Mouse (Mus musculus): Measurements from ENCODE around the gene Ccl20.

The Ccl20 gene

DNA sequence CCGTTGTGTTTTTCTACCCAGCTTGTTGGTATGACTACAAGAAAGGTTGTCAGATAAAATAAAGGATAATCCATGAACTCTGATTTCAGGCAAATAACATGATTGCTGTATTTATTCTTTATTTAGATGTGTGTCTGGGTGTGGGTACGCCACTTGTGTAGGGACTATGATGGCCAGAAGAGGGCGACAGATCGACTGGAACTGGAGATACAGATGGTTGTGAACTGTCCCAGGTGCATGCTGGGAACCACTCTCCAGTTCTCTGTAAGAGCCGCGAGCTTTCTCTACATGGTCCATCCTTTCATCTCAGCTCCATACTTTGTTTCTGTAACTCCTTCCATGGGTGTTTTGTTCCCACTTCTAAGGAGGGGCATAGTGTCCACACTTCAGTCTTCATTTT, 22.2 kb downstream of the Ccl20 start:
- DNase-seq (ENCODE audit: extremely low spot score), result no peak

DNA sequence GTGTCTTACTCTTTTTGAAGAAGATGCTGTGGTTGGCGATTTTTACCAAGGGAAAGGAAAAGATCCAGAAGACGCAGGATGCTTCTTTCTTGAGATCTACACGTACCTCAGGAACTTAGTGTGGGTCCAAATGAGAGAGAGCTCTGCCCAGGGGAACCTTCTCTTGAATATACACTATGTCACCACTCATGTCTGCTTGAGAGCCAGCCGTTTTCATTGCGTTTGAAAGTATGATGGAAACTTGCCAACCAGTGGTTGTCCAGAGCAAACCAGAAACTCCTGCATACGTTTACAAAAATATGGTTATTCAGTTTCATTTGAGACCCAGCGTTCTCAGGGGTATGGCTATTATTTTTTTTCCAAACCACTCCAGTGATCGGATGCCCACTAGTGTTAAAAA, 24.9 kb downstream of the Ccl20 start:
- no peak for DNase-seq (ENCODE audit: extremely low spot score)

DNA sequence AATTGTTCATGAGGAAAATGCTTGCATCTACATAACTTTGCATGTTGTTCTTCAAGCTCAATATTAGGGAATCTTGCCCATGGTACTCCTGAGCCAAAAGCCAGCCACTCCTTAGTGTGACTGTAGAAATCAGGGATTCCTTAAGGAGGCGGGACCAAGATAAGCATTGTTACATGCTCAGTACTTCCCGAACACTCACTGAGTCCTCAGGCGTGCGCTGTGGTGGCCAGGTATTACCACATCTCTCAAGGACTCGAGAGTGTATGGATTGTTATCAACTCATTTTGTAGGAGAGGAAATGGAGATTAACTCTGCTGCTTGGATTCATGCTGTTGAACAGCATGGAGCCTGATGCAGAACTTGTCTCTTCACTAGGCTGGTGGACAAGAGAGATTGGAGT, 25.5 kb downstream of the Ccl20 start:
- DNase-seq (ENCODE audit: extremely low spot score), result no peak

DNA sequence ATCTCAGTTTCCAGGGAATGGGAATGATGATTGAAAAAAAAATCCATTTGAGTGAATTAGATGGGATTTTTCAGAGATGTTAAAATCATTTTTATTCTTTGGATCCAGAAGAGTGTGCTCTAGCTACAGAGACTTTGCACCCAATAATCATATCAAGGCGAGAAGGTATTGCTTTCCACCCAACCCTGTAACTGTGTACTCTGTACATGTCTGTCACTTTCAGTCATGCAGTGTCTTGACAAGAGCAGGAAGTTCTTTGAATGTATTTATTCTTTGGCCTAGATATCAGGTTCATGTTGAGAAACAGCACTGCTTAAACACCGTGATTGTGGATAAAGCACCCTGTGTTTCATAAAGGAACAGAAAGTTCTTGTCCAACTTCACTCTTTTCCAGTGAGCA, 30.0 kb downstream of the Ccl20 start:
- no peak for DNase-seq (ENCODE audit: extremely low spot score)

DNA sequence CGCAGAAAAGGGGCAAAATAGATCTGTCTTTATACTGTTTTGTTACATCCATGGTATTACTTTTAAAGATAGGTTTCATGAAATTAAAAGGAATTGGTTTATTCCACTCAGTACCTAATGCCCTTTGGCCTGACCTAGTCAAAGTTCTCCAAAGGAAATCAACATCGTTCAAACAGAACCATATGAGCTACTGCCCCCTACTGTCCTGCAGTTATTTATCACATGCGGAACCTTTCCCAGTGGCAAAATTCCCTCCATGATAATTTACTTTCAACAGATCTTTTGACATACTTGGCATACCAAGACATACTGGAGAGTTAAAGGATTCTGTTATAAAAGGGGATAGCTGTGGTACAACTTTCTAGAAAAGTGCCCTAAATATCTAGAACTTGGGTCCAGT, 33.7 kb downstream of the Ccl20 start:
- no peak for DNase-seq (ENCODE audit: extremely low spot score)

DNA sequence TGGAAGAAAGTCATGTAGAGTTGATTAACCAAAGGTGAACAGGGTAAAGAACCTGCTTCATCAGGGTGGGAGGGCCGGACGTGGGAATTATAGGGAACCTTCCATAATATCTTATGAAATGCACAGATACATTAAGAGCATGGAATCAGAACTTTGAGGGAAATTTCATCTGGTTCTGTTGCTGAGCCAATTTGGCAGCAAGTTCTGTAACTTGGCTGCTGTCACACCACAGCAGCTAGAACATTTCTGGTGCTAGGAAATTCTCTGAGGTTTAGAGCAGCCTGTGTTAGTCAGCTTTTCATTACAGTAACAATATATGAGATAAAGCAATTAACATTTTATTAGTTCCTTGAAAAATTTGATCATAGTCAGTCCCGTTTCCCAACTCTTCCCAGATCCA, 36.4 kb downstream of the Ccl20 start:
- DNase-seq (ENCODE audit: extremely low spot score), result no peak

DNA sequence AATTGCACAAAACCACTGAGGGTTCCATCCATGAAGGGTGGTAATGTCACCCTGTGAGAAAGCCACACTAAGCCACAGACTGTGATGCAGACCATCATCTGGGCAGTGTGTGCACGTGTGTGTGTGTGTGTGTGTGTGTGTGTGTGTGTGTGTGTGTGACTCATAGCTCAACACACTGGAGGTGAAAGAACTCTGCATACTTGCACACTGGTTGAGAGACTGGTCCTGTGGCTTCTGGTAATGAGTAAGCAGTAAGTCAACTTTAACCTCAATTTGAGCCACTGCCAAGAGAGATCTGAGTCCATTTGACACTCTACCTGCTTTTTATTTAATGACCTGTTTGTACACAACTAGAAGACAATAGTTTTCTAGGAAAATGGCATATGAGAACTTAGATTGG, 40.3 kb downstream of the Ccl20 start:
- DNase-seq (ENCODE audit: extremely low spot score), result no peak

DNA sequence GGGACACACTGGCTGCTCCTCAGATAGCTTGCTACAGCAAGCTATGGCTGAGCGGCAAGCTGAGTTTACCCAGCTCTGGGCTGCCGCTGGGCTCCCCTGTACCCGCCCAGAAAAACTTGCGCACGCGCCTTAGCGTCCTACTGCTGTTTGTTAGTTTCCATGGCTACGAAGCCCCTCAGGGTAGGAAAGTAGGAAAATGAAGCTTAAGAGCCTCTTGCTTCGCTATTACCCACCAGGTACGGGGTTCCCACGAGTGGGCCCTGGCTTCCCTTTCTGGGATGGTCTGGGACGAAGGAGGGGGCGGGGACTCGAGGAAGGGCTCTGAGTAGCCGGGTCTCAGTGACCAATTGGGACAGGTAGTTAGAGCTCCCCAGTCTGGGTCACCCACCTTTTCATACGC, 43.0 kb downstream of the Ccl20 start, which contains the start of gene Daw1:
Gene Daw1, plus strand, starts transcription at position 150 of the 400 bp plus-strand sequence.
- peak; percentile 84 for DNase-seq (ENCODE audit: extremely low spot score)

DNA sequence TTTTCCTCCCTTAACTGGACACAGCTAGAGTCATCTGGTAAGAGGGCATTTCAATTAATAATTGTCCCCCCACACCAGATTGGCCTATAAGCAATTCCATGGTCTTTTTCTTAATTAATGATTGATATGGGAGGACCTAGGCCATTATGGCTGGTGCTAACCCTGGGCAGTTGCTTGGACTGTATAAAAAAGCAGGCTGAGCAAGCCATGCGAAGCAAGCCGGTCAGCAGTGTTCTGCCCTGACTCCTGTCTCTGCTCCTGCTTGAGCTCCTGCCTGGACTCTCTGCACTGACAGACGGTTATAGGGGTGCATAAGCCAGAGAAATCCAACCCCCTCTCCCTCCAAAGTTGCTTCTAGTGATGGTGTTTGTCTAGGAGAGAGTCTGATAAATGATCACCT, 45.1 kb downstream of the Ccl20 start:
- no peak for DNase-seq (ENCODE audit: extremely low spot score)

DNA sequence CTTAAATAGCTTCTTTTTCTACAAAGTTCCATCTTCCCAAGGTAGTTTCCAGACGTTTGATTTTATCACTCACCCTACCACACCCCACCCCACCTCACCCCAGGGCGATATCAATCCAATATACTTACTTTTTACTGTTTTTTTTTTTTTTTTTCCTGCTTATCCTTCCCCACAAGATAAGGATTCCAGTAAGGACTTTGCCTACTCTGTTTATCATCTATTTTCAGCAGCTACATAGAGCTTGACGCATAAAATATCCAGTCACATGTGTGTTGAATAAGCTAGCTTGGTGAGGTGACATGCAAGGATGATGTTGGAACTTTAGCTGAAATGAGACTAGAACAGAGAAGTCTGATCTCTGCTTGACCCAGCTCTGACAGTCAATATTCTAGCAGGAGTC, 47.5 kb downstream of the Ccl20 start:
- DNase-seq (ENCODE audit: extremely low spot score), result no peak
